Mouse (Mus musculus): Measurements from ENCODE around the gene Tlx2. TPM values are rescaled to one million over a fixed set of nuclear protein-coding genes. Genes with fewer than 3 reads are reported as not detected.
A peak's percentile ranks its signal among the peaks of the same experiment; 100 is the strongest.

Tlx2 gene
- 0.11 and 0.20 TPM in 2 replicates for polyA plus RNA-seq (2012; rRNA removed)

GRCm38 (mm10) chr6:83070247-83070310 is at the start of gene Tlx2:
TSS of gene Tlx2 (minus strand) at chr6:83070293.
- Histone ChIP-seq H3K27me3 (ENCODE audit: control insufficient read depth, insufficient read depth, low read length) (peaks cover 45% of the 10 kb centered on the region), H3K36me3 (ENCODE audit: control insufficient read depth, insufficient read depth, low read length) (no peaks in the 10 kb centered on the region), H3K4me3 (ENCODE audit: control insufficient read depth, insufficient read depth, low read length) (no peak within 1 kb of the TSS), H3K27ac (ENCODE audit: control insufficient read depth, insufficient read depth, low read length) (no peak within 1 kb of the TSS), H3K4me1 (replicated peaks; ENCODE audit: control insufficient read depth, insufficient read depth, low read length) (peaks cover 30% of the 10 kb centered on the region)
- 4% methylated on average over 10 of the region's 10 CpGs for WGBS
- no peak for DNase-seq
- TF ChIP-seq POLR2A (IDR thresholded peaks at IDR 0.05; ENCODE audit: control insufficient read depth, extremely low read depth, insufficient read depth, low read length, poor library complexity) (no peak), CTCF (IDR thresholded peaks at IDR 0.05; ENCODE audit: borderline replicate concordance, control insufficient read depth, extremely low read depth, insufficient read depth, low read length, poor library complexity) (no peak)

DNA sequence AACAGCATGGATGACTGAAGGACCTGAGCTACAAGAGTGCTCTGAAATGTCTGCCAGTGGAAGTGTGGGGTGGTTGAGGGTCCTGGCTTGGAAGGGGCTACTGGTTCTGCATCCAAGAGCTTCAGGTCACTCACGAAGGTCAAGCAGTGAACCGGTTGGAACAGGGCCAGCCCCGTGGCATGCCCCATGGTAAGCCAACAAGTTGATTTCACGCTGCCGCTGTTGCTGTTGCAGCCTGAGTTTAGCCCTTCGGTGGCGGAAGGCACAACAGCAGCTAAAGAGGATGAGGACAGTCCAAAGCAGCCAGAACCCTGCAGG is 49.6 kb upstream of the Tlx2 start:
- DNase-seq = no peak
- Histone ChIP-seq H3K27ac (ENCODE audit: control insufficient read depth, insufficient read depth, low read length) (no peak overlapping the region), H3K4me3 (ENCODE audit: control insufficient read depth, insufficient read depth, low read length) (no peak overlapping the region), H3K27me3 (ENCODE audit: control insufficient read depth, insufficient read depth, low read length) (no peaks in the 10 kb centered on the region), H3K4me1 (replicated peaks; ENCODE audit: control insufficient read depth, insufficient read depth, low read length) (peaks cover 40% of the 10 kb centered on the region), H3K36me3 (ENCODE audit: control insufficient read depth, insufficient read depth, low read length) (no peaks in the 10 kb centered on the region)
- WGBS = 17% methylated on average over 7 of the region's 7 CpGs
- TF ChIP-seq POLR2A (IDR thresholded peaks at IDR 0.05; ENCODE audit: control insufficient read depth, extremely low read depth, insufficient read depth, low read length, poor library complexity) = no peak
- TF ChIP-seq CTCF (IDR thresholded peaks at IDR 0.05; ENCODE audit: borderline replicate concordance, control insufficient read depth, extremely low read depth, insufficient read depth, low read length, poor library complexity) = no peak

GRCm38 (mm10) chr6:83118825-83119733 is 49.0 kb upstream of the Tlx2 start:
- peak; percentile 31 for DNase-seq
- 36% methylated on average over 14 of the region's 14 CpGs for WGBS

DNA sequence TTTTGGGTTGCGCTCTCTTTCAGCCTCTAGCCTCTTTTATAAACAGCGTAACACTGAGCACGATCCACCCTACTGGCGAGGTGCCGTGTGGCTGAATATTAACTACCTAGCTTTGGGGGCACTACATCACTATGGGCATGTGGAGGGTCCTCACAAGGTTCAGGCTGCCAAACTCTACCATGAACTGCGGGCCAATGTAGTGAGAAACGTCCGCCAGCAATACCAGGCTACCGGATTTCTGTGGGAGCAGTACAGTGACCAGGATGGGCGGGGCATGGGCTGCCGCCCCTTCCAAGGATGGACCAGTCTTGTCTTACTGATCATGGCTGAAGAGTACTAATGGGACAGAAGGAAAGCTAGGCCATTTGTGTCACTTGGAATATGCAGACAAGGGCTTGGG is 48.3 kb upstream of the Tlx2 start:
- no peak for DNase-seq
- peaks cover 32% of the 10 kb centered on the region for H3K4me1 ChIP-seq (replicated peaks; ENCODE audit: control insufficient read depth, insufficient read depth, low read length)

More at GRCm38 (mm10) chr6:83118825-83119733, 49.0 kb upstream of the Tlx2 start:
- H3K4me1 ChIP-seq (replicated peaks; ENCODE audit: control insufficient read depth, insufficient read depth, low read length) = peaks cover 35% of the 10 kb centered on the region
- H3K27ac ChIP-seq (ENCODE audit: control insufficient read depth, insufficient read depth, low read length) = no peak overlapping the region
- H3K27me3 ChIP-seq (ENCODE audit: control insufficient read depth, insufficient read depth, low read length) = no peaks in the 10 kb centered on the region
- no peaks in the 10 kb centered on the region for H3K36me3 ChIP-seq (ENCODE audit: control insufficient read depth, insufficient read depth, low read length)
- no peak overlapping the region for H3K4me3 ChIP-seq (ENCODE audit: control insufficient read depth, insufficient read depth, low read length)
- TF ChIP-seq POLR2A (IDR thresholded peaks at IDR 0.05; ENCODE audit: control insufficient read depth, extremely low read depth, insufficient read depth, low read length, poor library complexity) (no peak), CTCF (IDR thresholded peaks at IDR 0.05; ENCODE audit: borderline replicate concordance, control insufficient read depth, extremely low read depth, insufficient read depth, low read length, poor library complexity) (no peak)

DNA sequence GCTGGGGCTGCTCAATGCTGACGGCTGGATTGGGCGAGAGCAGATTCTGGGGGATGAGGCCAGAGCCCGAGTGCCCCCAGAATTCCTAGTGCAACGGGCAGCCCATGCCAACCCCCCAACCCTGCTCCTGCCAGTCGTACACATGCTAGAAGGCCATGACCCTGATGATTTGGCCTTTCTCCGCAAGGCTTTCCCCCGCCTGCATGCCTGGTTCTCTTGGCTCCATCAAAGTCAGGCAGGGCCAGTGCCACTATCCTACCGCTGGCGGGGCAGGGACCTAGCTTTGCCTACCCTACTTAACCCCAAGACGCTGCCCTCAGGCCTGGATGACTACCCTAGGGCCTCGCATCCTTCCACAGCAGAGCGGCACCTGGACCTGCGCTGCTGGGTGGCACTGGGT is 47.5 kb upstream of the Tlx2 start:
- no peaks in the 10 kb centered on the region for H3K27me3 ChIP-seq (ENCODE audit: control insufficient read depth, insufficient read depth, low read length)
- H3K36me3 ChIP-seq (ENCODE audit: control insufficient read depth, insufficient read depth, low read length) = no peaks in the 10 kb centered on the region
- WGBS = 99% methylated on average over 13 of the region's 13 CpGs
- H3K4me1 ChIP-seq (replicated peaks; ENCODE audit: control insufficient read depth, insufficient read depth, low read length) = peaks cover 32% of the 10 kb centered on the region
- H3K27ac ChIP-seq (ENCODE audit: control insufficient read depth, insufficient read depth, low read length) = no peak overlapping the region
- no peak overlapping the region for H3K4me3 ChIP-seq (ENCODE audit: control insufficient read depth, insufficient read depth, low read length)
- DNase-seq = no peak
- TF ChIP-seq CTCF (IDR thresholded peaks at IDR 0.05; ENCODE audit: borderline replicate concordance, control insufficient read depth, extremely low read depth, insufficient read depth, low read length, poor library complexity) = no peak
- no peak for TF ChIP-seq POLR2A (IDR thresholded peaks at IDR 0.05; ENCODE audit: control insufficient read depth, extremely low read depth, insufficient read depth, low read length, poor library complexity)

More for the DNA sequence above, 48.3 kb upstream of the Tlx2 start:
- no peak overlapping the region for H3K4me3 ChIP-seq (ENCODE audit: control insufficient read depth, insufficient read depth, low read length)
- WGBS = 97% methylated on average over 11 of the region's 11 CpGs
- no peaks in the 10 kb centered on the region for H3K27me3 ChIP-seq (ENCODE audit: control insufficient read depth, insufficient read depth, low read length)
- no peaks in the 10 kb centered on the region for H3K36me3 ChIP-seq (ENCODE audit: control insufficient read depth, insufficient read depth, low read length)
- H3K27ac ChIP-seq (ENCODE audit: control insufficient read depth, insufficient read depth, low read length) = no peak overlapping the region
- TF ChIP-seq POLR2A (IDR thresholded peaks at IDR 0.05; ENCODE audit: control insufficient read depth, extremely low read depth, insufficient read depth, low read length, poor library complexity) = no peak
- TF ChIP-seq CTCF (IDR thresholded peaks at IDR 0.05; ENCODE audit: borderline replicate concordance, control insufficient read depth, extremely low read depth, insufficient read depth, low read length, poor library complexity) = no peak

- H3K27ac ChIP-seq (ENCODE audit: control insufficient read depth, insufficient read depth, low read length) = no peak overlapping the region
- H3K36me3 ChIP-seq (ENCODE audit: control insufficient read depth, insufficient read depth, low read length) = no peaks in the 10 kb centered on the region
- peaks cover 29% of the 10 kb centered on the region for H3K4me1 ChIP-seq (replicated peaks; ENCODE audit: control insufficient read depth, insufficient read depth, low read length)
- 93% methylated on average over 4 of the region's 4 CpGs for WGBS
- TF ChIP-seq CTCF (IDR thresholded peaks at IDR 0.05; ENCODE audit: borderline replicate concordance, control insufficient read depth, extremely low read depth, insufficient read depth, low read length, poor library complexity) (no peak), POLR2A (IDR thresholded peaks at IDR 0.05; ENCODE audit: control insufficient read depth, extremely low read depth, insufficient read depth, low read length, poor library complexity) (no peak)
- H3K27me3 ChIP-seq (ENCODE audit: control insufficient read depth, insufficient read depth, low read length) = no peaks in the 10 kb centered on the region
- DNase-seq = no peak
- no peak overlapping the region for H3K4me3 ChIP-seq (ENCODE audit: control insufficient read depth, insufficient read depth, low read length)
These were observed 47.0 kb upstream of the Tlx2 start for GRCm38 (mm10) chr6:83117165-83117438.

Data from thymus, adult 2 months (tissue).